Mouse (Mus musculus) small intestine, adult 2 months (tissue): ENCODE results near the gene Iqca.

Experiments
- CTCF ChIP-seq: fragments of 200-500 bp; IDR thresholded peaks from 2 replicates; pipeline ENCODE4 v1.5.1; 2012; ENCODE audit warnings: low read depth, mild to moderate bottlenecking, control low read depth, inconsistent platforms, low read length, moderate library complexity, mixed read lengths; ENCODE audit not compliant: insufficient replicate concordance, insufficient read length; ENCODE audit errors: extremely low read depth
- POLR2A ChIP-seq: fragments of 200-500 bp; IDR thresholded peaks from 2 replicates; pipeline ENCODE4 v1.6.1; 2012; ENCODE audit warnings: low read depth, mild to moderate bottlenecking, control low read depth, inconsistent platforms, low read length, moderate library complexity

GRCm38 (mm10) chr1:90161623-90162022, 8.4 kb upstream of the Iqca start:
- TF ChIP-seq POLR2A (no peak), CTCF (no peak)
